Mouse (Mus musculus) cerebellum, adult 2 months (tissue): ENCODE data around the gene 1700011M02Rik.
"Not testable (repeated sequence)": the region's sequence is repeated elsewhere in the genome, so short reads cannot be mapped to it uniquely, and the experiment has no call there.

Source experiments
- CTCF ChIP-seq: fragments of 200-500 bp; IDR thresholded peaks from 2 replicates; pipeline ENCODE4 v1.5.1; 2011; ENCODE audit warnings: low read depth, mild to moderate bottlenecking, control low read depth, low read length, moderate library complexity, borderline replicate concordance; ENCODE audit not compliant: insufficient read depth
- POLR2A ChIP-seq: fragments of 200-500 bp; IDR thresholded peaks from 2 replicates; pipeline ENCODE4 v1.6.1; 2011; ENCODE audit warnings: low read length, control low read depth, borderline replicate concordance; ENCODE audit not compliant: insufficient read depth

GRCm38 (mm10) chrX:102950136-102950535 lies 41.4 kb downstream of the 1700011M02Rik start:
- not testable (repeated sequence) for TF ChIP-seq CTCF, POLR2A
